Mouse (Mus musculus) T-cell, adult 2 months (primary cell): ENCODE measurements around the gene Ccng1.
A peak's percentile ranks its signal among the peaks of the same experiment; 100 is the strongest.

Experiments
- DNase-seq: peaks from one replicate; pipeline ENCODE4 v3.0.0; 2022; ENCODE audit warnings: low spot score

Ccng1 gene

DNA sequence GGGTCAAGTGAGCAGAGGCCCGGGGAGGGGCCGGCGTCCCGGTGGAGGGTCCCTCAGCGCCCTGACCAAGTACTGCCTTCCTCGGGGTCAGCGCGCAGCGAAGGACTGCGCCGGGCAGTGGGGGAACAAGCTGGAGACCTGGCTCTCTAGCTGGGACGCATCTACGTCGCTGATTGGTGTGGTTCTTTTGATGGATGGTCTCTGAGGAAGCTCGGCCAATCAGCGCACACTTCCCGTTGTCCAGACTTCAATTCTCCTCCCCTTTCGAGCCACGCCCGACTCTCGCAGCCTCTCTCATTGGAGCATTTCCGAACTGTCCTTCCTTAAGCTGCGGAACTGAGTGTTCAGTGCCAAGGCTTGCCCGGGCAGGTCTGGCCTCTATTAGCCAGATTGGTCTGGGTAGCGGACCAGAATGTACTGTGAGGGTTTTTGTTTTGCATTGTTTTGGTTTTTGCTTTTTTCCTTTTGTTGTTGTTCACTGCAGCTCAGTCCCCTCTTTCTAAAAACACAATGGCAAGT, at the start of gene Ccng1:
Gene Ccng1, minus strand, starts transcription at position 203 of the 519 bp plus-strand sequence.
- peak; percentile 79 for DNase-seq

DNA sequence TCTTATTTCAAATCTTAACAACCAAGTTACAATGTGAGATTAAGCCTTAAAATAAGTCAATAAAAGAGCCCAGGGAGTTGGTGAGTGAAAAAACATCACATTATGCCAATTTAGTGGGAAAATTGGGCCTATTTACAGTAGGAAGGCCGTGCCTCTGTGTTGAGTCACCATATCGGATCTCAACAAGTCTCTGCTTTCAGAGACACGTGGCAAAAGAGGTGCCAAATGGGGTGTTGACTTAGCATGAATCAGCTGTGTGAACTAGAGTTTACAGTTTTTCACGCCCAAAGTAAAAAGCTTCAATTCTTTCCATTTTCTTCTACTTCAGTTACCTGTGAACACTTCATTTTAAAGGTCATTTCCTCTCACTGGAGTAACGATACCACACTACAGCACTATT, 35.2 kb upstream of the Ccng1 start:
- DNase-seq = no peak

DNA sequence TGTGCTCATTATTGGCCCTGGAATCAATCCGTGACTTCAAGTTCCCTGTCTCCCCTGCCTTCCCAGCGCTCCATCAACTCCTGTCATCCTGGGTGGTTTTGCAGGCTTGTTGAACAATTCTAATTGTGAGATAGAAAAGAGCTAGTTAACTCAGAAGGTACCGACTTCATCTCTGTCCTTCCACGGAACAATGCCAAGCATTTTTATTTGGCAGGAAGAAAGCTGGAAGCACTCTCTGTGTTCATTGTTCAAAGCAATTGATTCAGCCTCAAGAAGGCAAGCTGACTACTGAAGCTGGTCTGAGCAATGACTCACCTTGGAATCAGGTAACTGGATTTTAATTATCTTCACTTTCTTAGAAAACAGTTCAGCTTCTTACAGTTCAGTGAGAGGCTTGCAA, 34.6 kb upstream of the Ccng1 start:
- no peak for DNase-seq

GRCm38 (mm10) chr11:40786900-40787299, 31.8 kb upstream of the Ccng1 start:
- DNase-seq = no peak

GRCm38 (mm10) chr11:40784326-40784725, 29.2 kb upstream of the Ccng1 start:
- no peak for DNase-seq

GRCm38 (mm10) chr11:40783346-40783745, 28.2 kb upstream of the Ccng1 start:
- DNase-seq = no peak

DNA sequence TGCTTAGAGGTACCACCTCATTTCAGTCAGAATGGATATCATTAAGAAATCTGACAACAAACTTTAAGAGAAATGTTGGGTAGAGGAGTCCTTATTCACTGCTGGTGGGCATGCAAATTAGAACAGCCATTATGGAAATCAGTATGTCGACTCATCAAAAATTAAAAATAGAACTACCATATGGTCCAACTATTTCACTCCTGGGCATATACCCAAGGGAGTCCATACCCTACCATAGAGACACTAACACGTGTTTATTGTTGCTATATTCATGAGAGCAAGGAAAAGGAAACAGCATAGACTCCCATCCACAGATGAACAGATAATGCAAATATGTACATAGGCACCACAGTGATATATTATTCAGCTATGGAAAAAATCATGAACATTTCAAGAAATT, 26.7 kb upstream of the Ccng1 start:
- no peak for DNase-seq

- DNase-seq = peak; percentile 2
Measured at GRCm38 (mm10) chr11:40775315-40776269, 20.5 kb upstream of the Ccng1 start.

- DNase-seq = no peak
Measured at GRCm38 (mm10) chr11:40764690-40765089, 9.6 kb upstream of the Ccng1 start.

- peak; percentile 32 for DNase-seq
Measured at GRCm38 (mm10) chr11:40763395-40763794, 8.3 kb upstream of the Ccng1 start.

DNA sequence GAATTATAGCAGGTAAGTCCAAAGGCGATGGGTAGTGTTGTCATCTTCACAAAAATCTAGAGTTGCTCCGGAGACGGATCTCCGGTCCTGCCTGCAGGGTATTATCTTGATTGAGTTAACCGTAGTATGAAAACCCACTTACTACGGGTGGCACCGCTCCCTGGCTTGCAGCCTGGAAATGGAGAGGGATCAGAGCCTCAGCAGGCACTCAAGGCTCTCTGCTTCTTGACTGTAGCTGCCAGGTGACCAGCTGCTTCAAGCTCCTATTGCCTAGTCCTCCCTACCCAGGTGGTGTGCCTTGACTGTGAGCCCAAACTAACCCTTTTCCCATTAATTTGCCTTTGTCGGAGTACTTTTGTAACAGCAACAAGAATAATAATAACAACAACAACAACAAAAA, 4.8 kb upstream of the Ccng1 start:
- DNase-seq = no peak

DNA sequence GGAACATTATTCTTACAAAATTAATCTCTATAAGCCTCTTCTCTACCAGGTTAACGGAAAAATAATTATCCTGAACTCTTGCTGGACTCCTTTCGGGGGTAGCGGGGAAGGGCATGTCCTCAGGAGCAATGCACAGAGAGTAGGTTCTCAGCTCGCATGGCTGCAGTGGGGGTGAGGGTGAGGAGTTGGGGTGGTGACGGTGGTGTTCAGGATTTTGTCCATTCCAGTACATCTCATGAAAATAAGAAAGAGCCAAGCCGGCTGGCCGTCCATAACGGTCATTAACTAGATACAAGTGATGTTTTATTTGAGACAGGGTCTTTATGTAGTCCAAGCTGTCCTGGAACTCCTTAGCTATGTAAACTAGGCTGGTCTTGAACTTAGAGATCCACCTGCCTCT, 857 bp upstream of the Ccng1 start:
- no peak for DNase-seq

- peak; percentile 25 for DNase-seq
Measured at GRCm38 (mm10) chr11:40754664-40755107, 425 bp downstream of the Ccng1 start.

GRCm38 (mm10) chr11:40753836-40754235, 1.3 kb downstream of the Ccng1 start:
- DNase-seq = no peak

DNA sequence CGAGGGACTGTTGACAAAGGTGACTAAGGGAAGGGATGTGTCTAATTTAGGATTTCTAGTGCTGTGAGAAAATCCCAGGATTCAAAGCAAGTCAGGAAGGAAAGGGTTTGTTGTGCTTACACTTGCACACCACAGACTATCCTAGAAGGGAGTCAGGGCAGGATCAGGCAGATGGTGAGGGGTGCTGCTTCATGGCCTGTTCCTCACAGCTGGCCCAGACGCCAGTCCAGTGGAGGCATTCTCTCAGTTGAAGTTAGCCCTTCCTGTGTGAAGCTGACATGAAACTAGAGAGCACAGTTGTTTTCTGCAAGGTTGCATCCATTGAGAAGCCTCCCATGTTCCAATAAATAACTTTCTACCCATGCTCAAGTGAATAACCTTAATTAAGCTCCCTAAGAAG, 7.4 kb downstream of the Ccng1 start:
- no peak for DNase-seq

DNA sequence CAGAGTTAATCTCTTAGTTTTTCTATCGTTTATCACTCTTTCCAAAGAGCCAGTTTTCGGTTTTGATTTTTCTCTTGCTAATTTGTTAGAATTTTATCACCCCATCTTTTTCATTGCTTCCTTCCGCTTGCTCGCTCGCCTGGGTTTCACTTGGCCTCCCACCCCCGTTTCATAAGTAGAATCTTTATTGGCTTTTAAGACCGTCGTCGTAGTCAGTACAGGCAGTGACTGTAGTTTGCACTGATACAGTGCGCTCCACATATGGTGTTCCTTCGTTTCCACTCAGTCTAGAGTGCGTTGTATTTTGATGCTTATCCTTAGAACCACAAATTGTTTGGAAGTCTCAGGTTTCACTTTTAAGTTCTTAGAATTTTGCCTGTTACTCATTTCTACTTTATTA, 8.8 kb downstream of the Ccng1 start:
- DNase-seq = no peak

GRCm38 (mm10) chr11:40744348-40744747, 10.8 kb downstream of the Ccng1 start:
- DNase-seq = no peak

- DNase-seq = no peak
Measured at GRCm38 (mm10) chr11:40741605-40742262, 13.4 kb downstream of the Ccng1 start.

DNA sequence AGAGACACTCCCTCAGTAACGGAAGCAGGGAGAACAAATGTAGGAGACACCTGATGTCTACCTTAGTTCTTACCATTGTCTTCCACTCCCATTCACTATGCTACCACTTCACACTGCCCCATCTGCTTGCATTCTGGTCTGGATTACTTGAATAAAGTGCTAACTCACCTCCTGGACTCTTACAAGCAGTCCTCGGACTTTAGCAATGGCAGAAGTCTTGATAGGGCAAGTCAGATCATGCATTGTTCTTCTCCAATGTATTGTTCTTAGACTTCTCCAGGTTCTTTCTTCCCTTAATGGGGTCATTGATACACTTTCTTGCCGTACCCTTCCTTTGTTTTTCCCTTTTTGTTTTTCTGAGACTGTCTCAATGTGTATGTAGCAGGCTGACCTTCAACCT, 17.7 kb downstream of the Ccng1 start:
- DNase-seq = no peak

- no peak for DNase-seq
Measured at GRCm38 (mm10) chr11:40734251-40734752, 20.8 kb downstream of the Ccng1 start.

DNA sequence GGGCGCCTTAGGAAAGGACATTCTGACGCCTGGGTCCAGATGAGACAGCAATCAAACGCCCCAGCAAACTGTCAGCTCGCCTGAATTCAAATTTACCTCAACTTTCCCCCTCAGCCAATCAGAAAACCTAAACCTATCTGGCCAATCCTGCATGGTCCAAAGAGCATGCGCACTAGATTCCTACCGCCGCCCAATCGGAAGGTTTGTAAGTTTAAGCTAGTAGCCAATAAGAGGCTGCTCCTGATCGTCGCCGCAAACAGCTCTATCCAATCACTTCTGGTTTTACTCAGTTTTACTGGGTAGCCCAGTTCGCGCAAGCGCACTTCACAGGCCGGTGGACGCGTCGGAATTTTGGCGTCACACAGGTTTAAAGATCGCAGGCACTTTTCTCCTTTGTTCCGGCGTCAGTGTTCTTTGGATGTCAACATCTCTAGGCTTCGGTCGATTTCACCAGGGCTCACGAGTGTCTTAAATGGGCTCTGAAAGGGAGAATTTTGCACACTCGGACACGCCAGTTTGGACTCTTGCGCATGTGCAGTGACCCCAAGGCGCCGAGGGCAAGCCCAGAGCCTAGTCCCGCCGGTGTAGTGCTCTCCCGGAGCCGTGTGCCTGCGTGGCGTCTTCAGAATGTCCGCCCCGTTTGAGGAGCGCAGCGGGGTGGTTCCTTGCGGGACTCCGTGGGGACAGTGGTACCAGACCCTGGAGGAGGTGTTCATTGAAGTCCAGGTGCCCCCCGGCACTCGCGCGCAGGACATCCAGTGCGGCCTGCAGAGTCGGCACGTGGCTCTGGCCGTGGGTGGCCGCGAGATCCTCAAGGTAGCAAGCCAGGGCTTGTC, 21.6 kb downstream of the Ccng1 start, which contains the start of the genes Hmmr and Nudcd2:
Gene Hmmr, minus strand, starts transcription at position 84 of the 836 bp plus-strand sequence.
Gene Nudcd2, plus strand, starts transcription at position 329 of the 836 bp plus-strand sequence.
- peak; percentile 95 for DNase-seq

DNA sequence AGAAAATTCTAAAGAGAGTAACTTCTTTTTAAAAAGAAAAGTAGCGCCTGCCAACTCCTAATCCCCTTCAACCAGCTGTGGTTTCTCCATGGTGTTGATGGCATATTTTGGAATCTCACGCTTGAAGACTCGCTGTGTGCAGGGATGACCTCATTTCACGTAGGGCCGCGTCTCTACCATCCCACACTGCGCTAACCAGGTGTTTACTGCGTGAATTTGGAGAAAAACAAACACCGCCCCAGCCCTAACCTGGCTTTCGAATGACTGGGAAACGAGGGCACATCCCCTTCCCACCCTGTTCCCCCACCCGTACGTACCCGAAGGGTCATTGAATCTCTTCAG, 22.1 kb downstream of the Ccng1 start:
- DNase-seq = no peak
